Mouse (Mus musculus): Measurements from ENCODE around the gene Gsk3b. TPM values are rescaled to one million over a fixed set of nuclear protein-coding genes. Genes with fewer than 3 reads are reported as not detected.

Gsk3b gene
- polyA plus RNA-seq, 2 experiments from 2014 or later = 53.4 to 61.7 TPM

DNA sequence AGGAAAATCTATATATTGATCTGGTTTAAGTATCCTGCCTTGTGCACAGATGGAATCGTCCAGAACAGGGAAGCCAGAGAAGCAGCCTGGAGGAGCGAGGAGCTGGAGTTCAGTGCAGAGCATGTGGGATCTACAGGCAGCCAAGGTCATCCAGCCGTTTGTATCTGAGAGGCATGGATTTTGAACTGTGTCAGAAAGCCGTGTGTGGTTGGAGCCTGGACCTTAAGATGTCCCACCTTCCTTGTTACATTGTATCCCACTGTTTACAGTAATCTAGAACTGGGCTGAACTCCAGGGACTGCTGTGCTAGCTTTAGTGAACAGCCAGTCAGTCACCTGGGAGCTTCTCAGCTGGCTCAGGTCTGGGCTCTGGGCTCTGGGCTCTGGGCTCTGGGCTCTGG is 197.7 kb downstream of the Gsk3b start:
- ATAC-seq = no peak

DNA sequence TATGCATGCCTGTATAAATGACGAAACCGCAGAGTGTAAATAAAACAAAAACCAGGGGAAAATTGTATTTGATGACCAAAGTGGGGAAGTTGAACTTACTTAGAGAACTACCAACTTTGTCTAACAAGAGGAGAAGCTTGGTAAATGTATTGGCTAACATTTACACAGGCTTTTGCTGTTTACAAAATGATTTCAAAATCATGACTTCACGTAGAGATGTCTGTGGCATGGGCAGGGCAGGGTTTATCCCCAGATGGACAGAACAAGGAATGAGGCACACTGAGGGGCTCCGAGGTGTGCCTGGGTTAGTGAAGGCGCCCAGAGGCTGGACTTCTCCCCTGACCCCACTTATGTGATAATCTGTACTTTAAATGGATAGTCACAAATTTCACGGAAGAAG is 198.6 kb downstream of the Gsk3b start:
- no peak for ATAC-seq

DNA sequence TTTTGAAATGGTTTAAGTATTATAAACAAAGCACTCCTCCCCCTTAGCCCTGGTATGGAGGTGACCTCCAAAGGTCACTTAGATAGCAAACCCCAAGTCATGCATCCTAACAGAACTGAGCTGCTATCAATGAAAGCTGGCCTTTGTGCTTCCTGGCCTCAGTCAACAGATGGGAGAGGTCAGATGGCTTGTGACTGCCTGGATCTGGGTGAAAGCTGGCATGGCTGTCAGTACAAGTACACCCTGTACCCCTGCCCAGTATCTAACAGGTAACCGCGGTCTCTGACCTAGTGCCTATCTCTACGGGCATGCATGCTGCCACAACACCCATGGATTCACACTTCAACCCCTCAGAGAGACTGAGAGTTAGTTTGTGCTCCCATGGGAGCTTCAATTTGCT is 199.0 kb downstream of the Gsk3b start:
- ATAC-seq = no peak

DNA sequence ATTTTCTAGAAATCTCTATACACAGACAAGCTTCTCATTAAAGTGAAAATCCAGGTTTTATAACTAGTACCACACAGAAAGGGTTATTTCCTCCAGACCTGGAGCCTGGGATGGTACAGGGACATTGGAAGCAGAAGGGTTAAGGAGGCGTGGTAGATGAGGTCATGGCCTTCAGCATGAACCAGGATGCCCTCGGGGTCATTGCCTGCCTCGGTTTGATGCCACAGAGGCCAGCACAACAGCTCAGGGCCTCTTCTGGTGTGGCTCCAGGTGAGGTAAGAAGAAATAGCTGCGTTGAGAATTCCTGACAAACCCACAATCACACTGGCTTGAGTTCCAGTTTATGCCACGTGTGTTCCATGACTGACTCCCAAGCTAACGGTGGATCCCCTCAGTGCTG is 200.1 kb downstream of the Gsk3b start:
- no peak for ATAC-seq

DNA sequence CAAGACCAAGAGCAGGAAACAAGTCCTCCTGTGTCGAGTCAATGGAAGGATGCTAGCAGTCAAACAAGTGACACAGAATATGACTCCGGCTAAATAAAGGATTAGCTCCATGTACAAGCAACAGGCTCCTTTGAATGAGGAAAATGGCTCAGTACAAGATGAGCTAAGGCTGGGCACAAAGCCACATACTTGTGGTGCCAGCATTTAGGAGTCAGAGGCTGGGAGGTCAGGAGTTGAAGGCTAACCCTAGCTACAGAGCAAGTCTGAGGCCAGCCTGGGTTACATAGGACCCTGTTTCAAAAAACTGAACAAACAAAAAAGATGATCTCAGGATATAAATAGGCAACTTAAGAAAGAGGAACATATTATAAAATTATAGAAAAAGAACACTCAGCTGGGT is 201.3 kb downstream of the Gsk3b start:
- ATAC-seq = no peak

DNA sequence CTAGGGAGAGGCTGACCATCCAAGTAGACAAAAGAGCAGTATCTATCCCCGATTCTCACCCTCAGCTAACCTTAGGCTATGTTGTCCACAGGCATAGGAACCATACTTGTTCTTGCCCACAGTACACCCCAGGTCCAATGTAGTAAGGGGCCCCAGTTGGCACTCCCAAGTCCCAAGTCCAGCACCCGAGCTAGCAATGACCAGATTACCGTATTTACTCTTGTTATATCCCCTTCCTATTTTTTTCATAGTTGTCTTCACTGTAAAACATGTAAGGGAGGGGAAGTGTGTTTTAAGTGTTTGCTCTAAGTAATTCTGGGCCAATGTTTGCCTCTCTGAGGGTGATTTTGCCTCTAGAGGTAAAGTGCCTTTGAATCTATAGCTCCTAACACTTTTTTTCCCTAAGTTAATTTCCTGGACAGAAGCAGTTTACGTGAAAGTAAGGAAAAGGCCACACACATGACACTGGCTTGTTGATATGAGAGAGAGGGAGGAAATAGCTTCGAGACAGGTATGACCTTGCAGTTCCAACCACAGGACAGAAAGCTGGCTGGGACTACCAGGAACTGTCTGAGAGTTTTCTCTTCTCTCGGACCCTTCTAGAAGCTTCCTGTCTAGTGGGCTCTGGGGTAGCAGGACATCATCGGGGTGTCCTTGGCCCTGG is 206.0 kb downstream of the Gsk3b start, which contains the start of gene Nr1i2:
Nr1i2 (minus strand) TSS at position 140 of the 664 bp plus-strand sequence.
- no peak for ATAC-seq

DNA sequence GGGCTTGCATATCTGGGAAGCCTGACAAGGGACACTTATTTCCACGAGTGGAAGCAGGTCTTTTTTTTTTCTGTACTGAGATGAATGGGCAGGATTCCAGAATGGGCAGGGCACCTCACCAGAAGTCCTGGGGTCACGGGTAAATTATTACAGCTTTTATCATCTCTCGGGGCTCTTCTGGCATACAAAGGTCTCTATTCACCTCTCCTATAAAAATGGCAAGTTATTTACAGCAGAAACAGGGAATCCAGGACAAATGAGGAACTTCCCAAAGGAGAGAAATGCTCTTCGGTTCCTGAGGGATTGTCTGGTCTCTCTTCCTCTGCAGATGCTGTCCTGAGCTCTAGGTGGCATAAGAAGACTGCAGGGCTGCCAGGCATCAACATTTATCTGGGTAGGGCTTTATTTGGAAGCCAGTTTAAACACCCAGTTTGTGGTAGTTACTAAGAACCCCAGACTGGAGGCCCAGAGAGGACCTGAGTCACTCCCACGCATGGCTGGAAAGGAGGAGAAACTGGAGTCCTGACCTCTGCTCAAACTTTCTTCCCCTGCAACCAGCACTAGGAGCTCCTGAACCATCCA is 206.6 kb downstream of the Gsk3b start:
- ATAC-seq = no peak

Other genes with a start within 250 kb of the Gsk3b start
- gene Gm36028, start 227.9 kb upstream of the Gsk3b start, polyA plus RNA-seq (2017; shearing (Covaris generic)) = not detected
- 10 to 100 TPM; 19.6 to 21.5 TPM for gene Lrrc58, start 220.6 kb upstream of the Gsk3b start, polyA plus RNA-seq (2017; shearing (Covaris generic))
- not detected for gene Gpr156, start 172.5 kb upstream of the Gsk3b start, polyA plus RNA-seq (2017; shearing (Covaris generic))
- not detected for gene Nr1i2, start 205.8 kb downstream of the Gsk3b start, polyA plus RNA-seq (2017; shearing (Covaris generic))

Measured in CD4-positive, CD25-positive, alpha-beta regulatory T cell, adult 4 months (primary cell).